Mouse (Mus musculus): ENCODE results near the gene Thbs4. TPM values are rescaled to one million over a fixed set of nuclear protein-coding genes. Genes with fewer than 3 reads are reported as not detected.

The Thbs4 gene
- total RNA-seq, 1 experiment: 0.76 TPM

DNA sequence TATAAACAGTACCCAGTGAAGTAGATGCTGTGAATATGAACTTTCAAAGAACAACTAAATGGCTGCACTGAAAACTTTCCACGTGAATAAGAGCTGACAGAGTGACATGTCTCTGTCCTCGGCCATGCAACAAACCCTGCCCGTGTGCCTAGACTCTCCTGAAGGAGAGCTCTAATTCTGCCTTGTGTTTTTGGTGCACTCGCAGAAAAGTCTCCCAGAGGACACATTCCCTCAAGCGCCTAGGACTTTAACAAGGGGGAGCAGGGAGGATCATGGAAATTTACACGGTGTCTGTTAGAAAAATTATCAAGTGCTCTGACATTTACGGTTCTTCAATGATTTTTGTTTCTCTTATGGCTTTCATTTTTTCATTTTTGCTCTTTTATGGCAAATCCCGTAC, 13.7 kb downstream of the Thbs4 start:
- no peak overlapping the region for H3K27ac ChIP-seq (ENCODE audit: insufficient read depth, low read depth, low read length, poor library complexity, severe bottlenecking)
- in situ Hi-C loops (cut with MboI; ENCODE audit: low sequenced_read_pairs in 2 of 2, unreplicated experiment in 2 of 2): no loop called here

DNA sequence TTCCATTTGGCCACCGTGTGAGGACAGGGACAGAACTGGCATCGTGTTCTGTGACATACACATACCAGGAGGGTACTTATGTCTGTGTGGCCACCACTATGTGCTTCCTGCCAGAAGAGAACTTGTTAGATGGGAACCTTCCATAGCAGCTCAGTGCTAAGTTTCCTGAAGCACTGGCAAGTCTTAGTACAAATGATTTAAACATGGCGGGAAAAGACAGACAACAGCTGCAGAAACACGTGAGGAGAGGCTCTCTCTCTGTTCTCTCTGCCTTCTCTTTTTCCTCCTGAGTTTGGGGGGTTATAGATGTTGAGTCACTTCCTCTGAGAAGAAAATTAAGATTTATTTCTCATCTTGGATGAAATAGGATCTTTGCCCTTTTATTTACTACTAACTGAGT, 14.5 kb downstream of the Thbs4 start:
- in situ Hi-C loops (cut with MboI; ENCODE audit: low sequenced_read_pairs in 2 of 2, unreplicated experiment in 2 of 2): no loop called here

More for the DNA sequence above, 13.7 kb downstream of the Thbs4 start:
- Histone ChIP-seq H3K4me3 (ENCODE audit: insufficient read depth in 1 of 2, low read depth in 1 of 2, low read length in 2 of 2, poor library complexity in 1 of 2, severe bottlenecking in 1 of 2) (no peak overlapping the region), H3K9ac (ENCODE audit: insufficient read depth, low read depth, low read length, poor library complexity, severe bottlenecking) (no peak overlapping the region), H3K9me3 (ENCODE audit: control insufficient read depth, insufficient read depth, low read depth, low read length) (no peaks in the 10 kb centered on the region), H3K4me1 (ENCODE audit: control insufficient read depth in 2 of 2, insufficient read depth in 2 of 2, low read length in 2 of 2, poor library complexity in 1 of 2) (no peaks in the 10 kb centered on the region), H3K36me3 (ENCODE audit: control insufficient read depth, insufficient read depth, low read length, poor library complexity, severe bottlenecking) (no peaks in the 10 kb centered on the region)
- TF ChIP-seq ZC3H11A (IDR thresholded peaks at IDR 0.05; ENCODE audit: borderline replicate concordance, low read depth, low read length): no peak
- no peak for TF ChIP-seq MAFK (IDR thresholded peaks at IDR 0.05; ENCODE audit: insufficient read depth, low read depth, low read length)
- no peak for TF ChIP-seq HCFC1 (IDR thresholded peaks at IDR 0.05; ENCODE audit: borderline replicate concordance, insufficient read depth, low read length)
- TF ChIP-seq CHD2 (IDR thresholded peaks at IDR 0.05; ENCODE audit: low read depth, low read length): no peak
- no peak for TF ChIP-seq ZNF384 (IDR thresholded peaks at IDR 0.05; ENCODE audit: low read depth, low read length)
- DNase-seq (ENCODE audit: low read depth, low spot score): no peak

GRCm38 (mm10) chr13:92778642-92779041, 16.0 kb downstream of the Thbs4 start:
- Histone ChIP-seq H3K9me3 (ENCODE audit: control insufficient read depth, insufficient read depth, low read depth, low read length) (no peaks in the 10 kb centered on the region), H3K36me3 (ENCODE audit: control insufficient read depth, insufficient read depth, low read length, poor library complexity, severe bottlenecking) (no peaks in the 10 kb centered on the region), H3K4me1 (ENCODE audit: control insufficient read depth in 2 of 2, insufficient read depth in 2 of 2, low read length in 2 of 2, poor library complexity in 1 of 2) (no peaks in the 10 kb centered on the region), H3K9ac (ENCODE audit: insufficient read depth, low read depth, low read length, poor library complexity, severe bottlenecking) (no peak overlapping the region), H3K4me3 (ENCODE audit: insufficient read depth in 1 of 2, low read depth in 1 of 2, low read length in 2 of 2, poor library complexity in 1 of 2, severe bottlenecking in 1 of 2) (no peak overlapping the region), H3K27ac (ENCODE audit: insufficient read depth, low read depth, low read length, poor library complexity, severe bottlenecking) (no peak overlapping the region)
- in situ Hi-C loops (cut with MboI; ENCODE audit: low sequenced_read_pairs in 2 of 2, unreplicated experiment in 2 of 2): no loop called here
- DNase-seq (ENCODE audit: low read depth, low spot score): no peak
- no peak for TF ChIP-seq CHD2 (IDR thresholded peaks at IDR 0.05; ENCODE audit: low read depth, low read length)
- TF ChIP-seq ZNF384 (IDR thresholded peaks at IDR 0.05; ENCODE audit: low read depth, low read length): no peak
- TF ChIP-seq HCFC1 (IDR thresholded peaks at IDR 0.05; ENCODE audit: borderline replicate concordance, insufficient read depth, low read length): no peak
- no peak for TF ChIP-seq ZC3H11A (IDR thresholded peaks at IDR 0.05; ENCODE audit: borderline replicate concordance, low read depth, low read length)
- TF ChIP-seq MAFK (IDR thresholded peaks at IDR 0.05; ENCODE audit: insufficient read depth, low read depth, low read length): no peak

More for the DNA sequence above, 14.5 kb downstream of the Thbs4 start:
- H3K9me3 ChIP-seq (ENCODE audit: control insufficient read depth, insufficient read depth, low read depth, low read length): no peaks in the 10 kb centered on the region
- H3K27ac ChIP-seq (ENCODE audit: insufficient read depth, low read depth, low read length, poor library complexity, severe bottlenecking): no peak overlapping the region
- no peaks in the 10 kb centered on the region for H3K36me3 ChIP-seq (ENCODE audit: control insufficient read depth, insufficient read depth, low read length, poor library complexity, severe bottlenecking)
- no peak for DNase-seq (ENCODE audit: low read depth, low spot score)
- TF ChIP-seq ZNF384 (IDR thresholded peaks at IDR 0.05; ENCODE audit: low read depth, low read length) (no peak), CHD2 (IDR thresholded peaks at IDR 0.05; ENCODE audit: low read depth, low read length) (no peak), HCFC1 (IDR thresholded peaks at IDR 0.05; ENCODE audit: borderline replicate concordance, insufficient read depth, low read length) (no peak), ZC3H11A (IDR thresholded peaks at IDR 0.05; ENCODE audit: borderline replicate concordance, low read depth, low read length) (no peak), MAFK (IDR thresholded peaks at IDR 0.05; ENCODE audit: insufficient read depth, low read depth, low read length) (no peak)
- no peak overlapping the region for H3K4me3 ChIP-seq (ENCODE audit: insufficient read depth in 1 of 2, low read depth in 1 of 2, low read length in 2 of 2, poor library complexity in 1 of 2, severe bottlenecking in 1 of 2)
- no peaks in the 10 kb centered on the region for H3K4me1 ChIP-seq (ENCODE audit: control insufficient read depth in 2 of 2, insufficient read depth in 2 of 2, low read length in 2 of 2, poor library complexity in 1 of 2)
- no peak overlapping the region for H3K9ac ChIP-seq (ENCODE audit: insufficient read depth, low read depth, low read length, poor library complexity, severe bottlenecking)

GRCm38 (mm10) chr13:92775916-92776315, 18.7 kb downstream of the Thbs4 start:
- no peaks in the 10 kb centered on the region for H3K9me3 ChIP-seq (ENCODE audit: control insufficient read depth, insufficient read depth, low read depth, low read length)
- in situ Hi-C loops (cut with MboI; ENCODE audit: low sequenced_read_pairs in 2 of 2, unreplicated experiment in 2 of 2): no loop called here
- H3K4me1 ChIP-seq (ENCODE audit: control insufficient read depth in 2 of 2, insufficient read depth in 2 of 2, low read length in 2 of 2, poor library complexity in 1 of 2): no peaks in the 10 kb centered on the region
- no peak overlapping the region for H3K27ac ChIP-seq (ENCODE audit: insufficient read depth, low read depth, low read length, poor library complexity, severe bottlenecking)
- TF ChIP-seq MAFK (IDR thresholded peaks at IDR 0.05; ENCODE audit: insufficient read depth, low read depth, low read length) (no peak), ZC3H11A (IDR thresholded peaks at IDR 0.05; ENCODE audit: borderline replicate concordance, low read depth, low read length) (no peak), HCFC1 (IDR thresholded peaks at IDR 0.05; ENCODE audit: borderline replicate concordance, insufficient read depth, low read length) (no peak), ZNF384 (IDR thresholded peaks at IDR 0.05; ENCODE audit: low read depth, low read length) (no peak), CHD2 (IDR thresholded peaks at IDR 0.05; ENCODE audit: low read depth, low read length) (no peak)
- no peak overlapping the region for H3K4me3 ChIP-seq (ENCODE audit: insufficient read depth in 1 of 2, low read depth in 1 of 2, low read length in 2 of 2, poor library complexity in 1 of 2, severe bottlenecking in 1 of 2)
- no peaks in the 10 kb centered on the region for H3K36me3 ChIP-seq (ENCODE audit: control insufficient read depth, insufficient read depth, low read length, poor library complexity, severe bottlenecking)
- no peak overlapping the region for H3K9ac ChIP-seq (ENCODE audit: insufficient read depth, low read depth, low read length, poor library complexity, severe bottlenecking)
- no peak for DNase-seq (ENCODE audit: low read depth, low spot score)

GRCm38 (mm10) chr13:92774887-92775286, 19.7 kb downstream of the Thbs4 start:
- Histone ChIP-seq H3K36me3 (ENCODE audit: control insufficient read depth, insufficient read depth, low read length, poor library complexity, severe bottlenecking) (no peaks in the 10 kb centered on the region), H3K27ac (ENCODE audit: insufficient read depth, low read depth, low read length, poor library complexity, severe bottlenecking) (no peak overlapping the region), H3K4me1 (ENCODE audit: control insufficient read depth in 2 of 2, insufficient read depth in 2 of 2, low read length in 2 of 2, poor library complexity in 1 of 2) (no peaks in the 10 kb centered on the region), H3K9ac (ENCODE audit: insufficient read depth, low read depth, low read length, poor library complexity, severe bottlenecking) (no peak overlapping the region), H3K4me3 (ENCODE audit: insufficient read depth in 1 of 2, low read depth in 1 of 2, low read length in 2 of 2, poor library complexity in 1 of 2, severe bottlenecking in 1 of 2) (no peak overlapping the region), H3K9me3 (ENCODE audit: control insufficient read depth, insufficient read depth, low read depth, low read length) (no peaks in the 10 kb centered on the region)
- no peak for TF ChIP-seq HCFC1 (IDR thresholded peaks at IDR 0.05; ENCODE audit: borderline replicate concordance, insufficient read depth, low read length)
- no peak for TF ChIP-seq MAFK (IDR thresholded peaks at IDR 0.05; ENCODE audit: insufficient read depth, low read depth, low read length)
- no peak for TF ChIP-seq ZC3H11A (IDR thresholded peaks at IDR 0.05; ENCODE audit: borderline replicate concordance, low read depth, low read length)
- TF ChIP-seq ZNF384 (IDR thresholded peaks at IDR 0.05; ENCODE audit: low read depth, low read length): no peak
- in situ Hi-C loops (cut with MboI; ENCODE audit: low sequenced_read_pairs in 2 of 2, unreplicated experiment in 2 of 2): no loop called here
- DNase-seq (ENCODE audit: low read depth, low spot score): no peak
